Mouse (Mus musculus) olfactory bulb, adult 2 months (tissue): ENCODE data around the gene St6galnac3.

Source experiments
- CTCF ChIP-seq: fragments of 200-500 bp; IDR thresholded peaks from 2 replicates; pipeline ENCODE4 v1.5.1; 2012; ENCODE audit warnings: low read depth, mild to moderate bottlenecking, low read length, moderate library complexity; ENCODE audit not compliant: insufficient read depth
- POLR2A ChIP-seq: fragments of 200-500 bp; IDR thresholded peaks from 2 replicates; pipeline ENCODE4 v1.6.1; 2012; ENCODE audit warnings: mild to moderate bottlenecking, low read depth, low read length, moderate library complexity; ENCODE audit not compliant: insufficient read depth

DNA sequence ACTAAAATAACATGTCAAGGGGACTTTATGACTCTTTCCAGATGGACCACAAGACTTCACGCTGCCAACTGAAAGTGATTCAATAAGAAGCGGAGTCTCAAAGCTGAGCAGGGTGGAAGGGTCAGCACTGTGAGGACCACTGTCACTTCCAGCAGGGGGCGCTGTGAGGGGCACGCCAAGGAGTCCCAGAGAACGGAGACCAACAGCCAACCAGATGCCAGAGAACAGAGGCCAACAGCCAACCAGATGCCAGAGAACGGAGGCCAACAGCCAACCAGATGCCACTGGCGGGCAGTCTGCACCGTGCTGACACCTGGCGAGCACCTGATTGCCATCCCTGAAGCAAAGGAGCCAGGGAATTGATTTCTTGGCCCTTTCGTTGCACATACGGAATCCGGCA lies 49.9 kb downstream of the St6galnac3 start:
- peak; percentile 31; the same call in 1 of the 2 replicates for TF ChIP-seq CTCF
- TF ChIP-seq POLR2A, result no peak
